Mouse (Mus musculus) frontal cortex, postnatal 25 days (tissue): ENCODE measurements around the gene Prkca.
A peak's percentile ranks its signal among the peaks of the same experiment; 100 is the strongest.

Experiments used
- DNase-seq, 2 experiments: peaks; one replicate each; pipeline ENCODE4 v3.0.0; 2022; ENCODE audit warnings: low spot score in 2 of 2

The Prkca gene

DNA sequence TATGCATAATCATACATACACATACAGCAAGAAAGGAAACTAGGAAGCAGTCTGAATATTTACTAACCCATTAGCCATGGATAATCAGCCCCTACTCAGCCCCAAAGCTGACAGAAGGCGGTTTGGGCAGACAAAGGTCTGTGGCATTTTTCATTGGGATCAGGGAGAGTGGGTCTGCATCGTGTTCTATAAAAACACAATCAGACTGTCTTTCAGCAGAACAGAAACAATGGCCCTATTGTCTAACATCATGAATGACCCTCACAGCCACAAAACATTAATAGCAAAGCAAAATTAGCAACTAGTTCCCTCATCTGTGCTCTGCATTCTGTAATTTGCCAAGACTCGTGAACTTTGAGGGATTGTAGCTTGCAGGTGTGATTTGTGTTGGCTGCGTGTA, 181.6 kb downstream of the Prkca start:
- no peak for DNase-seq

DNA sequence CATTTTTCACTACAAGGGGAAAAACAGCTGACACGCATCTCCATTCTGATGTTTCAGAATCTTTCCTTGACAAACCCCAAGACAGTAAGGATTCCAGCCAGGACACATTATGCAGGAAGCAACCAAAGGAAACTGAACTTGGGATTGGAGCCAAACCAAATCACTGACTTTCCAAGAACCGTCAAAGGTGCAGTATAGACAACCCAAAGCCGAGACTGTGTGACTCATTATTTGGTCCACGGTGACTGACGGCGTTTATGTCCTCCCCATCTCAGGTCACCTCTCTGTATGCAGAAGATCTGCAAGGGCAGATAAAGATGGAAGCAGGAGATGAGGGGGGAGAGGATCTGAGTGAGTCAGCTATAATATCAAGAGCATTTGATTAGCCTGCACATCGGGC, 183.7 kb downstream of the Prkca start:
- DNase-seq, result no peak

GRCm38 (mm10) chr11:108158046-108158445, 185.7 kb downstream of the Prkca start:
- DNase-seq, result no peak

GRCm38 (mm10) chr11:108157074-108157473, 186.7 kb downstream of the Prkca start:
- no peak for DNase-seq

- DNase-seq, result no peak
Observed at GRCm38 (mm10) chr11:108156107-108156506, 187.6 kb downstream of the Prkca start.

- DNase-seq, result no peak
Observed at GRCm38 (mm10) chr11:108155088-108155580, 188.6 kb downstream of the Prkca start.

DNA sequence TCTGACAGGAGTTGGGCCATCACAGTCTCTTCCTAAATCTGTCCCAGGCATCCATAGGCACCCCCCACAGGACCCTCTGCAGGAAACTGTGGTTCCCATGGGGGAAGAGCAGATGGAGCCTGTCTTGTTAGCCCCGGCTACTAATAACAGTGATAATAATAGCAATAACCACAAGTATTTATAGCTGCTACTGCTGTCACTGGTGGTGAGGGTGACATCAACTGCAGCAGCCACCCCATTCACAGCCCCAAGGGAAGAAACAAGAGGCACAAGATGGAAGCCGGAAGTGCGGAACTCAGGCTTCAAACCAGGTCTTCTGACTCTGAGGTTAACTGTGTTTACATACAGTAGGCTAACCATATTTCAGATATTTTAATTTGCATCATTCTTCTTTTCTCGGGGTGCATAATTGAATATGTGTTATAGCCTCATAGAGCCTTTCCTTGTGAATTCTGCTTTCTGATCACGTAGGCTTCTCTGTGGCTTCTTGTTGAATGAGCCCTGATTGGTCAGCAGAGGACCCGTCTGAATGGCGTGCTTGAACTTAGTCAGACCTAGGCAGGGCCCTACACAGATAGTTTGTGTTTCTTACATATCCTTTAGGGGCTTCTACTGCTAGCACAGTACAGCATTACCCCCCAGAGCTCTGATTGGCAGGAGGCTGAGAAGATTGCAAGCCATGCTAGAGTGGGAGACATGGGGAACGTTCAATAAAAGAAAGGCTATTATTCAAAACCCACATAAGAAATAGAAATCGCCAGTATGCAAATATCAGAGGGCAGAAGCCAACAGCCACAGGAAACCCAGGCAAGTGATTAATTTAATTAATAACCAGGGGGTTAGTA, 189.5 kb downstream of the Prkca start:
- no peak for DNase-seq

DNA sequence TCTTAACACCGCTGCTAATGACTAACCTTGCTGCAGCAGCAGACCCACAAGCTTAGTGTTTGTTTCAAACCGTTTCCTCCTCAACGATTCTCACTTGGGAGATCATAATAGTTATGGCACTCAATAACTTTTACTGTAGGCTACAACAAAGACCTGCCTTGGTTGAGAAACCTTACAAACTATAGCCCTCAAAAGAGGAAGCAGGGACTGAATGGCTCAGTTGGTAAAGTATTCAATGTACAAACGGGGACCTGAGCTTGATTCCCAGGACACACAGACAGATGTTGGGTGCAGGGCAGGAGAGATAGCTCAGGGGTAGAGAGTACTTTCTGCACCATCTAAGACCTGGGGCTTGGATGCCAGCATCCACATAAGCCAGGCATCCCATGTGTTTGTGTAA, 191.1 kb downstream of the Prkca start:
- no peak for DNase-seq

DNA sequence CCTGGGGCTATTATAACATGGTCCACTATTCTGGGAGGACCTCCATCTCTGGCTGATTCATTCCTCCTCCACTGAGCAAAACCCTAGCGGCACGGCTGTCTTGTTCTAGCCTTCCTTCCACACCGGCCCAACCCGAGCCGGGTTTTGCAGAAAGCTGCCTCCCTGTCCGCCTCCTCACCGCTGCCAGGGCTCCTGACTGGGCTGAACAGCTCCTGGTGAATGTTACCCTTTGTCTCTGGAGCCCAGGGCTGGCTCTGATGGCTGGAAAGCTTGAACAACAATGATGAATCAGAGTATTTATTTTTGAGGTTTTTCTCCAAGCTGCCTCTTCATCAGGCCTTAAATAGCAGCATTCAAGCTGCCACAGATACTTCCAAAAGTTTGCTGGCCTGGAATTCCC, 193.3 kb downstream of the Prkca start:
- DNase-seq, result peak; percentile 42 to 67

DNA sequence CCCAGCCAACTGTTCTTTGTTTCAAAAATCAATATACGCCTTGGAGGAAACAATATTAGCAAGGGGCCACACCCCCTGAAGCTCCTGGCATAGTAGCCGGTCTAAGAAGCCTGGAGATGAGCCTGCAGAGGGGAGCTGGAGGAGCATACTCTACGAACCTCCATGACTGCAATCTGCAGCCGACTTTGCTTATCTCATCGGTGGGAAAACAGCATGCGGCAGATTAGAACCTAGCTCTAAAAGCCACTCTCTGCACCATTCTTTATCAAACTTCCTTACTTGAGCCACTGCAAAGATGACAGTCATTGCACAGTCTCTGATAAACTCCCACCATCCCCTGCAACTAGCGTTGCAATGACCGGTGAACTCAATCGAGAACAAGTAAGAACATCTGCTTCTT, 194.5 kb downstream of the Prkca start:
- no peak for DNase-seq

- no peak for DNase-seq
Observed at GRCm38 (mm10) chr11:108148491-108148890, 195.2 kb downstream of the Prkca start.

DNA sequence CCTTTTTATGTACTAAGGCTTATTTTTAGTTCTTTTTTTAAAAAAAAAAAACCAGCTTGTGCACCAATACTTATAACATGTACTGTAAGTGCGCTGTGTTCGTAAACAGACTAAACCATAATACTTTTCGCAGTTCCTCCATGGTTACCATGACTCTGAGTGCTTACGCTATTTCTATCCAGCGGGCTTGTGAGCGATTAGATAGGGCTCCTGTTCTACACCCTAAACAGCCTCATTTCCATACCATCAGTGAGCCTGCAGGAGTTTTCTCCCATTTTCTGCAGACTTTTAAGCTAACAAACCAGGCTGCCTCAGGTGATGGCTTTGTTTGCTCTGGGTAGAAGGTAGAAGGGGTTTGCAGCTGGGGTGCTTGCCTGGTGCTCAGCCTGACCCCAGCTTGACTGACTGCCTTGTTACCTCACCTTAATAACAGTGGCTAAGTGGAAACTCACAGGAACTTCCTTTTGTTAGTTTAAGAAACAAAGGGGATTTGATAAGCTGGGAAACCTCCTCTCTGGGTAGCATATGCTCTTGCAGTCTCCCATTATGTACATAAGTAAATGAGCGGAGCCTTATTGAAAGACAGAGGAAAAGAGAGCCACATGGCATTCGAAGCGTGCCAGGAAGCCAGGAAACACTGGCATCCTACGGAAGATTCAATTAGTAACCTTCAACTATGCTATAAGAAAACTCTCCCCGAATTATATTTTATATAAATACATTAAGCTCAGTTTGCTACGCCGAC, 197.8 kb downstream of the Prkca start:
- no peak for DNase-seq

DNA sequence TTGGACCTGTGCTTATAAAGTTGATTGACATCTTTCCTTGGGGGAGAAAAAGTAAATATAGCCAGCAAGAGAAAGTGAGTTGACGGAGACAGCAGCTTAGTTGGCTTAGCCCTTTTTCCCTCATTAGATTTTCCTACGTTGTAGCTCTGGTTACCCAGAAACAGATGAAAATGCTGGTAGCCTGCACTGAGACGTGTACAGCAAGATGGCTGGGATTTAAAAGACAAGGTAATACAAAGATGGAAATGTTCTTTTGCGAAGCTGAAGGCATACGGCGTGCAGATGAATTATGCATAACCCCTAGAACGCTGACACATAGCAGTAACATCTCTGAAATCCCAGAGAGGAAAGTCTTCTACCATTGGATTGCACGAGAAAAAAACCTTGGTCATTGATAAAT, 198.6 kb downstream of the Prkca start:
- no peak for DNase-seq

GRCm38 (mm10) chr11:108143739-108144138, 200.0 kb downstream of the Prkca start:
- no peak for DNase-seq

- DNase-seq, result no peak
Observed at GRCm38 (mm10) chr11:108140028-108140427, 203.7 kb downstream of the Prkca start.

GRCm38 (mm10) chr11:108136341-108136740, 207.4 kb downstream of the Prkca start:
- no peak for DNase-seq

- DNase-seq, result no peak
Observed at GRCm38 (mm10) chr11:108135407-108136159, 208.1 kb downstream of the Prkca start.

- DNase-seq, result peak in 1 of 2 experiments; percentile 46
Observed at GRCm38 (mm10) chr11:108128593-108128992, 215.1 kb downstream of the Prkca start.

DNA sequence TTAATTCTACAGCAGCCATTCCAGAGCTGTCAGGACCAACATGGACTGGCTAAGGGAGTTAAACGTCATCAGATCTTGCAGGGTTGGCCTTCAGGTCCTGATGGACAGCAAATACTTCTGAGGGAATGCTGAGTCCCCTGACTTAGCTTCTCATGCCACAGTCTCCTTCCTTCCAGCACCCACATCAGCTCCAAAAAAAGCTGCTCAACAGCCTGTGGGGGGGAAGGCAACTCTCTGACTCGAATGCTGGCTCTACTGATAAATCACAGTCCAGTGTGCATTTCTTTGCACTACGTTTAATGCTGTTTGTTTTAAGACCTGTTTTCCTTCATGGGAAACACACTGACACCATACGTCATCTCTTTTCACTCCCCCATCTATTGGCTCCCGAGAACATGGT, 215.8 kb downstream of the Prkca start:
- no peak for DNase-seq

DNA sequence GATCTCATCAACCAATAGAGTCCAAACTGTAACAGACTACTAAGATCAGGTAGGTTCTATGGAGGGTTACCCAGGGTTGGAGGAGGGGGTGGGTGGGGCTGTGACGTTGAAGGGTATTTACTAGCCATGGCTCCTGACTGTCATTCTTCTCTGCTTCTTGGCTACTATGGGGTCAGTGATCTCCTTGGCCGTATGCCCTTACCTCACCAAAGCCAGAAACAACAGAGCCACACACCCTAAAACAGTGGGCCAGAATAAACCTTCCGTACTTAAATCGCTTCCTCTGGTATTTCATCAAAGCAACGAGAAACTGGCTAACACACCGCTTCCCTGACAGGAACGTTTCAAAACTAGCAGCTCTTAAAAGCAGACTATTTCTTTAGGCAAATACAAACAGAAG, 221.2 kb downstream of the Prkca start:
- no peak for DNase-seq

DNA sequence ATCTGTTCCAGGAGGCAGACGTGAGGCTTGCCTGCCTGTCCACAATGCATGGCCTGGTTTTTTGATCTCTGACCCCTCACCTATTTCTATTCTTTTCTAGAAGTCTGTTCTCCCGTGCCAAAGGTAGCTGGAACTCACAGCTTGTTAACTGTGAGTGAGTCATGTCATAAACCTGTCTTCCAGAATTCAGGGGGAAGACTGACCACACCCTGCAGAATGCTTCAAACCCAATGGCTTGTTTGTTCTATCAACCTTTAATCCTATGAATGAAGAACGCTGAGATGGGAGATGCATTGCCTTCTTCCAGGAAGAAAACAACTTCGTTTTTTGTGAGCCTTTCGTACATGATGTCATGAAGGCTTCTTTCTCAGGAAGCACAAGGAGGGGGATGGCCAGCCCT, 223.0 kb downstream of the Prkca start:
- DNase-seq, result no peak

GRCm38 (mm10) chr11:108119785-108120184, 223.9 kb downstream of the Prkca start:
- no peak for DNase-seq
